Mouse (Mus musculus): ENCODE measurements at regions not wholly inside any gene's neighbourhood (a gene's known extent, or its start where the extent isn't known, plus 50 kb on each side); places are given as distances from the start of the nearest gene placed in this dataset.

- Histone ChIP-seq H3K4me1 (replicated peaks; ENCODE audit: control insufficient read depth in 2 of 2, insufficient read depth in 2 of 2, low read length in 1 of 2) (no peaks in the 10 kb centered on the region), H3K9ac (replicated peaks) (no peak overlapping the region), H3K27me3 (ENCODE audit: control insufficient read depth, insufficient read depth, low read length) (no peaks in the 10 kb centered on the region), H3K36me3 (replicated peaks; ENCODE audit: control insufficient read depth, insufficient read depth, low read depth) (no peaks in the 10 kb centered on the region), H3K9me3 (ENCODE audit: control insufficient read depth, low read length) (no peaks in the 10 kb centered on the region), H3K4me2 (ENCODE audit: low read depth) (no peak overlapping the region), H3K4me3 (ENCODE audit: insufficient read depth in 1 of 2, low read depth in 2 of 2, low read length in 2 of 2) (no peak overlapping the region), H3K27ac (no peak overlapping the region)
- ATAC-seq (ENCODE audit: insufficient read depth) (no peak), DNase-seq (ENCODE audit: low read depth in 3 of 3, low spot score in 3 of 3) (no peak)
- TF ChIP-seq EP300 (IDR thresholded peaks at IDR 0.05; ENCODE audit: low read depth) (no peak), CTCF (IDR thresholded peaks at IDR 0.05; ENCODE audit: low read depth) (no peak)
- 62% methylated on average over 5 of the region's 5 CpGs for WGBS (ENCODE audit: insufficient replicate concordance)
These were observed 261.4 kb upstream of the Gm11146 start for GRCm38 (mm10) chr16:77863246-77863645.

GRCm38 (mm10) chr16:77852066-77852781, 250.3 kb upstream of the Gm11146 start:
- no peaks in the 10 kb centered on the region for H3K27me3 ChIP-seq (ENCODE audit: control insufficient read depth, insufficient read depth, low read length)
- H3K4me2 ChIP-seq (ENCODE audit: low read depth): no peak overlapping the region
- no peak for ATAC-seq (ENCODE audit: insufficient read depth)
- H3K4me3 ChIP-seq (ENCODE audit: insufficient read depth in 1 of 2, low read depth in 2 of 2, low read length in 2 of 2): no peak overlapping the region
- 58% methylated on average over 6 of the region's 6 CpGs for WGBS (ENCODE audit: insufficient replicate concordance)
- H3K27ac ChIP-seq: no peak overlapping the region
- no peak for TF ChIP-seq EP300 (IDR thresholded peaks at IDR 0.05; ENCODE audit: low read depth)
- no peak for DNase-seq (ENCODE audit: low read depth in 3 of 3, low spot score in 3 of 3)
- H3K36me3 ChIP-seq (replicated peaks; ENCODE audit: control insufficient read depth, insufficient read depth, low read depth): no peaks in the 10 kb centered on the region
- H3K9ac ChIP-seq (replicated peaks): no peak overlapping the region
- H3K9me3 ChIP-seq (ENCODE audit: control insufficient read depth, low read length): no peaks in the 10 kb centered on the region
- no peaks in the 10 kb centered on the region for H3K4me1 ChIP-seq (replicated peaks; ENCODE audit: control insufficient read depth in 2 of 2, insufficient read depth in 2 of 2, low read length in 1 of 2)

GRCm38 (mm10) chr16:77851206-77852065, 249.5 kb upstream of the Gm11146 start:
- Histone ChIP-seq H3K4me1 (replicated peaks; ENCODE audit: control insufficient read depth in 2 of 2, insufficient read depth in 2 of 2, low read length in 1 of 2) (no peaks in the 10 kb centered on the region), H3K27me3 (ENCODE audit: control insufficient read depth, insufficient read depth, low read length) (no peaks in the 10 kb centered on the region), H3K4me2 (ENCODE audit: low read depth) (no peak overlapping the region), H3K27ac (no peak overlapping the region), H3K36me3 (replicated peaks; ENCODE audit: control insufficient read depth, insufficient read depth, low read depth) (no peaks in the 10 kb centered on the region), H3K4me3 (ENCODE audit: insufficient read depth in 1 of 2, low read depth in 2 of 2, low read length in 2 of 2) (no peak overlapping the region), H3K9me3 (ENCODE audit: control insufficient read depth, low read length) (no peaks in the 10 kb centered on the region), H3K9ac (replicated peaks) (no peak overlapping the region)
- 59% methylated on average over 13 of the region's 13 CpGs for WGBS (ENCODE audit: insufficient replicate concordance)
- DNase-seq (ENCODE audit: low read depth in 3 of 3, low spot score in 3 of 3): no peak
- no peak for ATAC-seq (ENCODE audit: insufficient read depth)
- TF ChIP-seq CTCF (IDR thresholded peaks at IDR 0.05; ENCODE audit: low read depth) (no peak), EP300 (IDR thresholded peaks at IDR 0.05; ENCODE audit: low read depth) (no peak)

GRCm38 (mm10) chr16:77835767-77836166, 233.9 kb upstream of the Gm11146 start:
- WGBS (ENCODE audit: insufficient replicate concordance): 59% methylated on average over 2 of the region's 2 CpGs
- Histone ChIP-seq H3K4me2 (ENCODE audit: low read depth) (no peak overlapping the region), H3K4me1 (replicated peaks; ENCODE audit: control insufficient read depth in 2 of 2, insufficient read depth in 2 of 2, low read length in 1 of 2) (no peaks in the 10 kb centered on the region), H3K9ac (replicated peaks) (no peak overlapping the region), H3K36me3 (replicated peaks; ENCODE audit: control insufficient read depth, insufficient read depth, low read depth) (no peaks in the 10 kb centered on the region), H3K9me3 (ENCODE audit: control insufficient read depth, low read length) (no peaks in the 10 kb centered on the region), H3K4me3 (ENCODE audit: insufficient read depth in 1 of 2, low read depth in 2 of 2, low read length in 2 of 2) (no peak overlapping the region), H3K27me3 (ENCODE audit: control insufficient read depth, insufficient read depth, low read length) (no peaks in the 10 kb centered on the region), H3K27ac (no peak overlapping the region)
- ATAC-seq (ENCODE audit: insufficient read depth) (no peak), DNase-seq (ENCODE audit: low read depth in 3 of 3, low spot score in 3 of 3) (no peak)
- no peak for TF ChIP-seq CTCF (IDR thresholded peaks at IDR 0.05; ENCODE audit: low read depth)
- TF ChIP-seq EP300 (IDR thresholded peaks at IDR 0.05; ENCODE audit: low read depth): no peak

Data from liver, embryonic 14.5 days (tissue).